ENCODE assay signal across 7 mouse cellular contexts in genomic region chr4:102570766-102571411, GRCm38 (mm10).
DNase-seq lines count a peak whose midpoint lies in the region; ATAC-seq and TF ChIP-seq lines count a peak whose summit lies in the region.

No protein-coding gene starts in this region.

- H3K4me1 ChIP-seq in testis, adult 2 months (ENCODE audit: control insufficient read depth, insufficient read depth, low read length) = no peaks in the 10 kb centered on the region
- H3K4me1 ChIP-seq in embryonic facial prominence, embryonic 14.5 days (ENCODE audit: control insufficient read depth, insufficient read depth, low read length) = peaks cover 36% of the 10 kb centered on the region
- peaks cover 41% of the 10 kb centered on the region for H3K4me1 ChIP-seq in kidney, embryonic 16.5 days (ENCODE audit: insufficient read depth, low read length)
- peaks cover 40% of the 10 kb centered on the region for H3K4me1 ChIP-seq in midbrain, embryonic 15.5 days

- TF ChIP-seq CTCF in testis, adult 2 months (IDR thresholded peaks at IDR 0.05; ENCODE audit: control insufficient read depth, insufficient read depth, insufficient replicate concordance, low read depth, low read length) = no peak

- WGBS in embryonic facial prominence, embryonic 14.5 days = 4% methylated on average over 20 of the region's 20 CpGs
- 3% methylated on average over 20 of the region's 20 CpGs for WGBS in kidney, embryonic 16.5 days
- WGBS in midbrain, embryonic 15.5 days = 4% methylated on average over 20 of the region's 20 CpGs

- H3K9me3 ChIP-seq in embryonic facial prominence, embryonic 14.5 days (ENCODE audit: control insufficient read depth, low read length) = no peaks in the 10 kb centered on the region
- no peaks in the 10 kb centered on the region for H3K9me3 ChIP-seq in kidney, embryonic 16.5 days (ENCODE audit: low read length)
- H3K9me3 ChIP-seq in midbrain, embryonic 15.5 days = no peaks in the 10 kb centered on the region

- H3K27ac ChIP-seq in testis, adult 2 months (ENCODE audit: control insufficient read depth, insufficient read depth, low read depth, low read length) = peak overlapping the region; percentile 86
- H3K27ac ChIP-seq in embryonic facial prominence, embryonic 14.5 days (replicated peaks; ENCODE audit: low read depth, low read length) = peak overlapping the region; percentile 88
- H3K27ac ChIP-seq in kidney, embryonic 16.5 days (ENCODE audit: low read length) = peak overlapping the region; percentile 93
- H3K27ac ChIP-seq in midbrain, embryonic 15.5 days = peak overlapping the region; percentile 65

- H3K4me3 ChIP-seq in testis, adult 2 months (ENCODE audit: control insufficient read depth, low read depth, low read length) = peak overlapping the region; percentile 82
- H3K4me3 ChIP-seq in embryonic facial prominence, embryonic 14.5 days (ENCODE audit: low read depth, low read length) = peak overlapping the region; percentile 54
- peak overlapping the region; percentile 67 for H3K4me3 ChIP-seq in kidney, embryonic 16.5 days (ENCODE audit: low read length)
- H3K4me3 ChIP-seq in midbrain, embryonic 15.5 days = peak overlapping the region; percentile 39

- H3K9ac ChIP-seq in embryonic facial prominence, embryonic 14.5 days (ENCODE audit: low read depth, low read length) = peak overlapping the region; percentile 73
- peak overlapping the region; percentile 84 for H3K9ac ChIP-seq in kidney, embryonic 16.5 days (replicated peaks; ENCODE audit: low read length)
- peak overlapping the region; percentile 1; the same call in 1 of the 2 replicates for H3K9ac ChIP-seq in midbrain, embryonic 15.5 days

- no peak for ATAC-seq in embryonic facial prominence, embryonic 14.5 days (ENCODE audit: low read depth)
- peak; percentile 44 for ATAC-seq in kidney, embryonic 16.5 days (ENCODE audit: low FRiP score, low TSS enrichment)
- peak; percentile 31; the same call in 1 of the 2 replicates for ATAC-seq in midbrain, embryonic 15.5 days (replicated peaks)

- H3K27me3 ChIP-seq in testis, adult 2 months (ENCODE audit: control insufficient read depth, insufficient read depth, low read length) = no peaks in the 10 kb centered on the region
- H3K27me3 ChIP-seq in embryonic facial prominence, embryonic 14.5 days (replicated peaks; ENCODE audit: control insufficient read depth, insufficient read depth, low read length) = no peaks in the 10 kb centered on the region
- peaks cover 4% of the 10 kb centered on the region; the same call in 1 of the 2 replicates for H3K27me3 ChIP-seq in kidney, embryonic 16.5 days (ENCODE audit: insufficient read depth, low read length)
- H3K27me3 ChIP-seq in midbrain, embryonic 15.5 days (replicated peaks) = peaks cover 3% of the 10 kb centered on the region; the same call in 1 of the 2 replicates

- peak overlapping the region; percentile 80 for H3K4me2 ChIP-seq in embryonic facial prominence, embryonic 14.5 days (ENCODE audit: low read depth, low read length)
- peak overlapping the region; percentile 87 for H3K4me2 ChIP-seq in kidney, embryonic 16.5 days (replicated peaks; ENCODE audit: low read depth, low read length)
- peak overlapping the region; percentile 83 for H3K4me2 ChIP-seq in midbrain, embryonic 15.5 days

- no peaks in the 10 kb centered on the region for H3K36me3 ChIP-seq in testis, adult 2 months (ENCODE audit: control insufficient read depth, insufficient read depth, low read length)
- H3K36me3 ChIP-seq in embryonic facial prominence, embryonic 14.5 days (ENCODE audit: control insufficient read depth, insufficient read depth, low read length) = no peaks in the 10 kb centered on the region
- H3K36me3 ChIP-seq in kidney, embryonic 16.5 days (ENCODE audit: insufficient read depth, low read length) = no peaks in the 10 kb centered on the region
- no peaks in the 10 kb centered on the region for H3K36me3 ChIP-seq in midbrain, embryonic 15.5 days (replicated peaks)

- TF ChIP-seq POLR2A in testis, adult 2 months (IDR thresholded peaks at IDR 0.05; ENCODE audit: control insufficient read depth, low read depth, low read length) = no peak

- DNase-seq in testis, postnatal 10 days (ENCODE audit: low spot score) = no peak
- DNase-seq in embryonic facial prominence, embryonic 14.5 days (ENCODE audit: low spot score) = no peak
- no peak for DNase-seq in right cerebral cortex, postnatal 25 days
- no peak for DNase-seq in right cerebral cortex, adult 2 months (ENCODE audit: low spot score in 2 of 2)

Comparison
In these comparisons a context has a peak if more than half of its experiments do, and no peak if none do; other contexts are left out.
1. H3K9ac ChIP-seq: peak in every context shown above with its lines; median percentile 84 in kidney, embryonic 16.5 days; 73 in embryonic facial prominence, embryonic 14.5 days; 1 in midbrain, embryonic 15.5 days.